Mouse (Mus musculus) B cell, adult 2 months (primary cell): Measurements from ENCODE around the gene Prpf19.

ENCODE experiments used
- DNase-seq, 2 experiments: peaks; one replicate each; pipeline ENCODE4 v3.0.0; 2022

The Prpf19 gene

DNA sequence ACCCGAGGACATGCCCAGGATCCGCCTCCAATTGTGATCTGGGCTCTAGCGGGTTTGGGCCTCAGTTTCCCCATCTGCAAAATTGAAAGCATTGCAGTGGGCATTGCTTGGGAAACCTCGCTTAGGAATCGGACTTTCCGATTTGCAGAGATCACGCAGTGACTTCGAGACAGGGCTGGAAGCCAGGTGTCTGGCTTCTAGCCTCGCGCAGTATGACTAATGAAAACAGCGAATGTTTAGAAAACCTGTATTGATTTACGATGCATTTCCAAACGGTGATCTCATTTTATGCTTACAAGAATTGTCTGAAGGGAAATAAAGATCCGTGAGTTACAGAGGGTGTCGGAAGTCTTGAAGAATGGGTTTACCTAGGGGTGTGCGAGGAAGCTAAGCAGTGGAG, 677 bp downstream of the Prpf19 start:
- DNase-seq: no peak

DNA sequence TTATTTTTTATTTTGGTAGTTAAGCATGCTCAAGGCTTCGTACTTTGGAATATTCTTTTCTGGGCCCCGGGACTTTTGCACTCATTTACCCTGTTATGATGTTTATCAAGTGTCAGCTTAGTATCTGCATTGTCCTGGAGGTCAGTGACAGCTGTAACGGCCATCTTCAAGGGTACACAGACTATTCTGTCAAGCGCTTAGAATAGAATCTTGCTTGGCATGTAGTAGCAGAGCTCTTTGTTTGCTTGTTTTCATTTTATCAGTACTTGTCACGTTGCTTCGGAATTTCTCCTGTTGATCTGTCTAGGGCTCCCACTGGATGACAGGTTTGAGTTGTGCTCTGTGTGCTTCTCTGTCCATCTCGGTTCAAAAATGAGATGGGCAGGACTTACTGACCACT, 1.8 kb downstream of the Prpf19 start:
- no peak for DNase-seq

DNA sequence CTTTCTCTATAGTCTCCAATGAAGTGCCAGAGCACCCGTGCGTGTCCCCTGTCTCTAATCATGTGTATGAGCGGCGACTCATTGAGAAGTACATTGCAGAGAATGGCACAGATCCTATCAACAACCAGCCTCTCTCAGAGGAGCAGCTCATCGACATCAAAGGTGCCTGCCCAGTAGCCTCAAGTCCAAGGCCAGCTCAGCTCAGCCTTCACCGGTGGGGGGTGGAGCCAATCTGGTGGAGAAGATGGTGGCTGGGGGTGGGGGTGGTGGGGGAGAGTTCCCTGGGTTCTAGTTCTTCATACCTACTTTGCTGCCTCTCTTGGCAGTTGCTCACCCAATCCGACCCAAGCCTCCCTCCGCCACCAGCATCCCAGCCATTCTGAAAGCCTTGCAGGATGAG, 2.5 kb downstream of the Prpf19 start:
- DNase-seq: no peak

DNA sequence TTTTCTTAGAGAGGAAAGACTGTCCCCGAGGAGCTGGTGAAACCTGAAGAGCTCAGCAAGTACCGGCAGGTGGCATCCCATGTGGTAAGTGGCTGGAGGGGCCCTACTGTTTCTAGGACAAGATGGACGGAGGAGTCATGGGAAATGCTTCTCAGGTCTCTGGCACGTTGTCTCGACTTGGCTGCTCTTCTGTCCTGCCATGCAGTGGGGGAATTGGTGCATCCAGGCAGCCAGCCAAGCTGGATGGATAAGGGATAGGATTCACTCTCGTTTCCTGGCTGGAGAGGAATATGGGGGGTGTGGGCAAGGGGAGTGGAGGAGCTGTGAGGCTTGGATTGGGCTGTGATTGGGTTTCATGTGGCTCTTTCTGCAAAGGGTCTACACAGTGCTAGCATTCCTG, 5.3 kb downstream of the Prpf19 start:
- DNase-seq: no peak

DNA sequence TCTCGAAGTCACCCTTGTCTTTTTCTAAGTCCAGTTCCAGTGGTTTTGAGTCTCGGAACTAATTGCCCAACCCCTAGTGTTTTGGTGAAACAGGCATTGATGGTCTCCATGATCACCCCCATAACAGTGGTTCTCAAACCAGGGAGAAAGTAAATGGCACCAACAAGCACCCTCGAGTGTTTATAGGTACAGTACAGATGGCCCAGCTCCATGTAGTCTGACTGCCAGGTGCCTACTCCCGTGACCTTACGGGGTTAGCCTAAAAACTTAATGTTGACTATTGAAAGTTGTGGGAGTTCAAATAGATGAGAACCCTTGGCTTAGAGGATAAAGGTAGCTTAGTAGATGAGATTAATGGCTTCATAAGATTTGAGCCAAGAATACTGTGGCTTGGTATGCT, 6.0 kb downstream of the Prpf19 start:
- no peak for DNase-seq

DNA sequence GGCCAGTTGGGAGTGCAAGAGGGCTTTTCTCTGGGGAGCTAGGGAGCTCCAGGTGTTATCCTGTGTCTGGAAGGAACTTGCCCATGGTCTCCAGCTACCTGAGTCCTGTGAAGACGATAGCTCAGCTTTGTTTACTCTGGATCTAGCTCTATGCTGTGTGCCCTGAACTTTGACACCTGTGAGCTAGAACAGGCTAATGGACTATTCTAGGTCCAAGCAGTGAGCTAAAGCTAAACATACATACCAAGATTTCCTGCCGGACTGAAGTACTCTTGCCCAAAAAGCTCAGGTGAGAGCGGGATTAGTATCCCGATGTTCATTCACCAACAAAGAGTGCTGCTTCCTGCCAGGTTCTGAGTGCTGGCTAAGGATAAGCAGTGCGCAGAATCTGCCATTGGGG, 9.5 kb downstream of the Prpf19 start:
- DNase-seq: no peak

DNA sequence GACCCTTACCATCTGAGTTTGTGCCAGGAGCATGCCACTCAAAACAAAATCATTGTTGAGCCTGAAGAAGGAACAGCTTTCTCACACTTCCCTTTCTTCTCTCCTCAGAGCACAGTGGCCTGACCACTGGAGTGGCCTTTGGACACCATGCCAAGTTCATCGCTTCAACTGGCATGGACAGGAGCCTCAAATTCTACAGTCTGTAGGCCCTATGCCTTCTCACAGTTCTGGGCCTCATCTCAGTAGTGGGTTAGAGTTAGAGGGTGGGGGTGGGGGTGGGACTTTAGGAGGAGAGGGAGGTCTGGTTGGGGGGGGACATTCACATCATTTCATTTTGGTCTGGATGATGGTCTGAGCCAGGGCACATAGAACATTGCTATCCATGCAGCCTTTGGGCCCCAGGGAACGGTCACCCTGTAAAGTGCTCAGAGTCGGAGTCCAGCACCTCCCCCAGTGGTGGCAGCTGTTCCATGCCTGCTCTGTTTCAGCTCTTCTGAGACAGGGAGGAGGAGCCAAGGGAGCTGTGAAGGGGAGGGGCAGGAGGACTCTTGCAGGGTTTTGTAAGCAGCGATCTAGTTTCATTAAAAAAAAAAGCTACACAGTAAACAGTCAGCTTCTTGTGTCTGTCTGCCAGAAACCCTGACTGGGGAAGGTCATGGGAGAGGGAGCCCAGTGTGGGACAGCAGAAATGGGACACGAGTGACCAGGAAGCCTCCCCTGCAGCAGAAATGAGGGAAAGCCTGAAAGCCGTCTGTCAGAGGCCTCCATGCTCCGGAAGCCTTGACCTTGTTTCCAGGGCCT, 10.1 kb downstream of the Prpf19 start:
- no peak for DNase-seq

DNA sequence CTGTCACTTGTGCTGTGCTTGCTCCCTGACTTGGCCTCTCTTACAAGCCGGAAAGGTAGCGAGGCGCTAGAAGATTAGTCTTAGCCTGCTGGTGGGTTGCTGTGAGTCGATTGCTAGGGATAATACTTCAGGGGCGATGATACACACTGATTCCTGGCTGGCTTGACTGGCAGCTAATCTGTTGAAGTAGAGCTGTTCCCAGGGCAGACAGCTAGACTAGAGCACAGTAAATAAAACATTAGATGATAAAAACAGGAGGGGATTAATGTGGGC, 10.6 kb downstream of the Prpf19 start:
- no peak for DNase-seq

DNA sequence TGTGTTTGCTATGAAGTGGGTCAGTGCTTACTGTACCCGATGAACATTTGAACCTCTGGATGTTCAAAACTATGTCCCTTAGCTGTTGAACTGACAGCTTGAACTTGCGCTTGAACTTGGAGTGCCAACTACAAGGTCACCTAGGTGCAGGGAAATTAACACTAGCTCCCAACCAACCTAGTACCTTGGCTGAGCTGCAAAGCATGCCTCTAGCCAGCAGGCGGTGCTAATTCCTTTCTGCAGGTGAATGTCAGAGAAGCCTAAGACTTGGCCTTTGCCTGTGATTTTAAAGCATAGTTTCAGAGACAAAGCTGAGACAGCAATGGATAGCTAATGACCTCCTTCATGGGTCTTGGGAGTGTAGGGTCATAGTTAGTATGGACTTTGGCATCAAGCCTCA, 12.9 kb downstream of the Prpf19 start:
- peak; percentile 67 for DNase-seq

DNA sequence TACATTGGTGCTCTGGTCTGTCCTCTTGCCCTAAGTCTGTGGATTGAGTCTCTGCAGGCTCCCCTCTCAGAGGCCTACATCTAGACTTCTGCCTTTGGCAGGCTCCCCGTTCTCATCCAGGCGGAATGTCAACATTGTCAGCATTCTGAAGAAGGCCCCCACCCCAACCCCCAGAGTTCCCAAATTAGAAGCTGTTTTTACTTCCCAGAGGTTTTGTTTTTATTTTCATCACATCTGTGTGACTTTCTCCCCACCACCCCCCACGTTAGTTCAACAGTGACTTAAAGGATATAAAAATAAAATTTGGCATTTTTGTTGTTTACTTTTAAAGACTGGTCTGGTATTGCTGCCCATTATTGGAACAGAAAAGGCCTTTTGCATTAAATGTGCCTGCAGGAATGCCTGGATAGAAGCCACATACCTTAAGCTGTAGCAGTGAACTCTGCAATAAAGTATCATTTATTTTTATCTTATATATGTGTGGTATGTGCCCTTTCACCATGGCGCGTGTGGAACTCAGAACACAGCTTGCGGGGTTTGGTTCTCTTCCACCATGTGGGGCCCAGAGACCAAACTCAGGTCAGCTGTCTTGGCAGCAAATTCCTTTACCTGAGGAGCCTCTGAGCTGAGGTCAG, 14.2 kb downstream of the Prpf19 start:
- DNase-seq: no peak

DNA sequence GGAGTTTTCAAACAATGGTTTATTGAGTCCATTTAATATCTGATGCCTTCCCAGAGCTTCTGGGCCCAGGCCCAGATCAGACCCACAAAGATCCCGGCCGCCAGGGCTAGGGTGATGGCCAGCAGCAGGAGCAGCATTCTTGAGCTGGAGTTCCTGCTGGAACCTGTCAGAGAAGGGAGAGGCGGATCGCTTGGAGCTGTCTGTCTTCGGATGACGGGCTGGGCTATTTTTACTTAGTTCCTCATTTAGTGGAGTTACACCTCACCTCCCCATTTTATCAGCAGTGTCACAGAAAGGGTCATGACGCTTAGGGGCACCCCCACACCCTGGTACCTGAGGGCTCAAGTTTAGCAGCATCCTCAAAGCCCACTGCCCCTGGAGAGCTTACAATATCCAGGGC, 19.3 kb downstream of the Prpf19 start:
- DNase-seq: peak; percentile 52 to 63

DNA sequence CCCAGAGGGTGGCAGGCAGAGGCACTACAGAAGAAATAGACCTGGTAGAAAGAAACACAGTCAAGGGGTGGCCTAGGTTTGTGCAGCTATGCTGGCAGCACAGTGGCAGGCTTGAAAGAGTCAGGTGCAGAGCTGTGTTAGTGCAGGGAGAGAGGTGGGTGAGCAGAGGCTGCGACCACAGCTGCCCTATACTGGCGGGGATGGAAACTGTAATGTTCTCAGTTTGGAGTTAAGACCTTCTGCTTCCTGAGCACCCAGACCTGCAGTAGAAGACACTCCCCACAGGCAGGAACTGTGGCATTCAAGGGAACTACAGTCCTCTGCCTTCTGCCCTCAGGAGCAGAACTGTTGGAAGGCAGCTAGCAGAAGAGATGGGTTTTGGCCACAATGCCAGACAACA, 19.8 kb downstream of the Prpf19 start:
- DNase-seq: no peak

DNA sequence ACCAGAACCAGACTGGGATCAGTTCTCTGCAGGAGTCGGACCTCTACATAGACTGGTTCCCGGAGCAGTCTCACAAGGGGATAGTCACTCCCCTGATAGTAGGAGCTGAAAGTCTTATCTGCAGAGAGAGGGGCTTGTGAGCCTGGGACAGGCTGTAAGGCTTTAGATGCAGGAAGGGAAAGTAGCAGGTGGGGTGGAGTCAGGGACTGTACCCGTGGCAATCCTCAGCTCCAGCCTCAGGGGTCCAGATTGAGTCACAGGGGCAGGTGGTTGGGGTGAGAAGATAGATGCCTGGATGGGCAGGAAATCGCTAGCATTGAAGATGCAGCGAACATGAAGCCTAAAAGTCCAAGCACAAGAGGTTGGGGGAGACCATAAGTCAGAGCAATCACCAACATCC, 21.5 kb downstream of the Prpf19 start:
- DNase-seq: no peak

DNA sequence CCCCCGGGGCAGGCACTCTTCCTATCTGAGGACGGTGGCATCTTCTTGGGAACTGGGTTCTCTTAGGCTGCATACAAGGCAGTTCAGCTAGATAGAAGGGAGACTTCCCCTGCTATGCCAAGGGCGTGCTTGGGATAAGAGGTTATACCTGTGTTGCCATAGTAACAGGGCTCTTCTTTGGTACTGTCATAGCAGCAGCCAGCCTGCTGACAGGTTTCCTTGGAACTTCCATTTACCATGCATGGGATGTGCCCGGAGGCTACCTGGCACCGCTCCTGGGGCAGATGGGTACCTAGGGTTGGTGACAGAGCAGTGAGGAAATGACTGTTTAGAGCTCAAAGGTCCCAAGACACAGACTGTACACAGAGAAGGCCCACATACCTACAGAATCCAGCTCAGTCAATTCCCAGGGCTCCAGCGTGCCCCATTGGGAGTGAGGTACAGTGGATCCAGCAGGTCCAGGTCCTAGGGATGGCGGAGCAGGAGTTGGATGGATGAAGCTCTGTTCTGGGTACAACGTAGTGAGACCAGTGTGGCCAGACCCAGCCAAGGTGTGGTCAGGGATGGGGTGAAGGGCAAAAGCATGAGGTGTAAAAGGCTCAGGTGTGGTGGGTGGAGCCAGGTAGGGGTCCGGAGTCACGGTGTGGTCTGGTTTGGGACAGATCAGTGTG, 23.4 kb downstream of the Prpf19 start:
- DNase-seq: no peak

DNA sequence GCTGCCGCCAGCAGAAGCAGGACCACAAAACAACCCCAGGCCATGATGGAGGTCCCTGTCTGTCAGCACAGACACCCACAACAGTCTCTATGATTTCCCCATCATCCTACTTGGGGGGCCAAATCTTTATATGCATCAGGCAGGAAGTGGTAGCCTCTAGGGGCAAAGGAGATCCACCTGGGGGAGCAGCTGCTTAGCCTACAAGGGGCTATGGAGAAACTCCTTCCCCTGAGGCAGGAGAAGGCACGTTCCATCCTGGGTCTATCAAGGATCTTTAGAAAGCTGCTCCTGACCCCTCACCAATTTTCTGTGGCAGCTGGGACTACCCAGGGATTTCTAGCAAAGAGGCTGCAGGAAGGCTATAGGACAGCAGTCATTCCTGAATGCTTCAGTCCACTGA, 25.5 kb downstream of the Prpf19 start, which contains the start of gene Zp1:
Gene Zp1 (minus strand): TSS at position 101 of the 400 bp plus-strand sequence.
- DNase-seq: no peak

DNA sequence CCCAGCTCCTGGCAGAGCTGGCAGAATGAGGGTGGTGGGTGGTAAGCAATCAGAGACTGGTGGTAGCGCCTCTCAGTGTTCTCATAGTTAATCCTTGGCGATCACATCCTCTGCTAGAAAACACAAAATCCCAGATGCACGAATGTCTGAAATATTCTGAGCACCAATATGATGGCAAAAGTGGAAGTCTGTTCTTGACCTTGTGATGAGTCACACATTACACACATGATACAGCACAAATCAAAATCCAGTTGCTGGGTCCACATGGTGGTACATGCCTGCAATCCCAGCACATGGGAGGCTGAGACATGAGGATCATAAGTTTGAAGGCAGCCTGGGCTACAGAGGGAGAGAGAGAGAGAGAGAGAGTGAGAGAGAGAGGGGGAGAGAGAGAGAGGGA, 26.0 kb downstream of the Prpf19 start:
- DNase-seq: no peak

DNA sequence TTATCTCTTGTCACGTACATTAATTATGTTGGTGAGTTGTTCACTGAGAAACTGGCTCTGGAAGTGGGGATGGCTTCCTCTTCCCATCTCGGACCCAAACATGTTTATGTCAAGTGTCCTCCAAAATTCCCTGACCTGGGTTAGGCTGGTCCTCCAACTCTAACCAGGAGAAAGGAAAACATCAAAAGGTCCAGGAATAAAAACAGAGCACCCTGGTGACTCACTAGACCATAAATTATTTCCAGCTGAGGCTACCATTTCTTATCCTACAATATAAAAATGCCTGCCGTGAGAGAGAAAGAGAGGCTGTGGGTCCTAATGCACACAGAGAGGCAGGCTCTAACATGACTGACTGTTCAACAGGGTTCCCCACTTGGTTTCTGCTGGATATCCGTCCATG, 29.2 kb downstream of the Prpf19 start:
- no peak for DNase-seq

DNA sequence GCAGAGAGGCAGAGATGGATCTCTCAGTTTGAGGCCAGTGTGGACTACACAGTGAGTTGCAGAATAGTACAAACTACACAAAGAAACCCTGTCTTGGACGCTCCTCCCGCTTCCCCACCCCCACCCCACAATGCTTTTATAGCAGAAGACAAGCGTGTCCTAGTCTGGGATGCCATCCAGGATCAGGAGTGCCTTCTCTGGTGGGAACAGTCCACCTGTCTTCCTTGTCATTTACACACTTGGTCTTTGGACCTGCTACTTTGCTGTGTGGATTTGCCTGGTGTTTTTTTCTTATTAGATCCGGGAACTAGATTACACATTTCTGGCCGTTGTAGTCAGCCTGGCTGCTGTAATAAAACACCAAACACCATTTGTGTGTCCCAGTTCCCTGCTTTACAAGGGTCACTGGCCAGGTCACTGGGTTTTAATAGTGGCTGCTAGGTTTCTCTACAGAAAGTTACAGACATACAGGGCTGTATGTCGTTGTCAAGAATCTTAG, 31.1 kb downstream of the Prpf19 start:
- DNase-seq: no peak

DNA sequence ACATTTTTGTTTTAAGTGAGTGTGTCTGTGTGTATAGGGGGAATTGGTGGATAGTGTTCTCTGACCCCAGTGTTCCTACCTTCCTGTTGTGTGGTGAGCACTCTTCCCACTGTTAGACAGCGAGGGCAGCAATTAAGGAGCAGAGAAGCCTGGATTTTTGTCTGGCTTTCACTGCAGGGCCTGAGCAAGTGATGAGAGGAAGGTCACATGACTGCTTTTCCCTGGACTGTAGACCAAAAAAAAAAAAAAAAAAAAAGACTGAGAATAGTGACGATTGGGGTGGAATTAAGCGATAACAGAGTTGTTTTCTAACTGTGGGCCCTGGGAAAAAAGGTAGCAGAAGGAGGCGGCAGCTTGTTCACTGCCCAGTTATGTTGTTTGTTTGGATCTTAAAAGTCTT, 31.6 kb downstream of the Prpf19 start:
- no peak for DNase-seq

DNA sequence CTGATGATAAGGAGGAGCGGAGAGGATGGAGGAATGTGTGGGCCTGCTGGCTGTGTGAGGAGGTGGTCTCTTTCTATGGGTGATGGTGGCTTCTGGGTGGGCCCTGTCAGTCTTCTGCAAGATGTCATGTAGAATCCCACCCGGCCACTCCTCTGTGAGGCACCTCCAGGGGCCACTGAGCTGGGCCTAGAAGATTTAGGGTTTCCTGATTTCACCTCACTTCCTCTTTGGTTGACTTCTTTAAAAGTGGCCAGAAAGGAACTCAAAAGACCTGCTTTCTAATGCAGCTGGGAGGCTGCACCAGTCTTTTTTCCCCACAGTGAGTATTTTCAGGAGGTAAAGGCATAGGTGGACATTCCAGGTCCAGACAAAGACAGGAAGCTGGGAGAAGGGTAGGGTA, 35.6 kb downstream of the Prpf19 start:
- DNase-seq: no peak

DNA sequence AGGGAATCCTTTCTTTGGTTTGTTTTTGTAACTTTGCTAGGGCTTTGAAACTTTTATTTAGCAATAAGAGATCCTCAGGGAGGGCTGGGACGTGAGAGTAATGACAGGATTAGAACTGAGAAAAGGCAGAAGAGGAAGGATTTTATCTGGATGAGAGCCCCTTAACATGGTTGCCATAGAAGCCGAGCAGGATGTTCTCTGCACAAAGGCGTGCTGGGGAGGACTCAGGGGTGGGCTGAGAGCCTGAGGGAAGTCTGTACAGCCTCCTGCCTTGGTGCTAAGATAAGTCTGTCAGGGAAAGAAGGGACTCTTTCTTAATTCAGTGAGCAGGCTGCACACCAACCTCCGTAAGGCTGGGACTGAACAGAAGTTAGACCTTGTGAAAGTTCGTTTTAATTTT, 40.0 kb downstream of the Prpf19 start:
- no peak for DNase-seq

DNA sequence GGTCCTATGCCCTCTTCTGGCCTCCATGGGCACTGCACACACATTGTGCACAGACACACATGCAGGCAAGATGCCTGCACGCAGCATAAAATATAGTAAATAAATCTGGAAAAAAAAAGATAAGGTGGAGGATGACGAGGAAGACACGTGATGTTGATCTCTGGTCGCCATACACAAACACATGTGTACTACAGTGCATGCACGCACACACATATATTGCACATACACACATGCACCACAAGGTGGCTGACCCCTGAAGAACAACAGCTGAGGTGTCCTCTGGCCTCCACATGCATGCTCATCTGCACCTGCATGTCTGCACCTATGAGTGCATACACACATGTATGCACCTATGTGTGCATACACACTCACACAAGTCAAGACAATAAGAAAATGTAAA, 41.0 kb downstream of the Prpf19 start:
- no peak for DNase-seq

DNA sequence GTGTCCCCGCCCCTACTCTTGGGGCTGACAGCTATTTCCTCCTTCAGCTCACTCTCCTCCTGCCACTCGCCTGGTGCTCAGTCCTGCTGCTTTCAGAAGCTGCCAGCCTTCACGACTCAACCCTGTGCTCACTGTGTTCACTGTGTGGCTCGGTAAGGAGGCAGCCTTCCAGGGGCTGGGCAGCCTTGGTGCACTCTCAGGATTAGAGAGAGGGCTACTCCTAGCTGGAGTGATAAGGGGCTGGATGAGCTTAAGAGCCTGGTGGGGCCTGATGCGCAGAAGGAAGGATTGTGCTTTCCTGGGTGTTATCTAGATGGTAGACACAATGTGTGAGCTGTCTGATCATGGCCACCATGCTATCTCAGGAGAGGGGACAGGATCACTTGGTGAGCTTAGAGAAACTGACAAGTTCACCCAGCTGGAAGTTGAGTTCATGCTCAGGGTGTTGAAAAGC, 42.1 kb downstream of the Prpf19 start, which contains the start of gene Ptgdr2:
Gene Ptgdr2 (plus strand): TSS at position 51 of the 454 bp plus-strand sequence.
- no peak for DNase-seq

DNA sequence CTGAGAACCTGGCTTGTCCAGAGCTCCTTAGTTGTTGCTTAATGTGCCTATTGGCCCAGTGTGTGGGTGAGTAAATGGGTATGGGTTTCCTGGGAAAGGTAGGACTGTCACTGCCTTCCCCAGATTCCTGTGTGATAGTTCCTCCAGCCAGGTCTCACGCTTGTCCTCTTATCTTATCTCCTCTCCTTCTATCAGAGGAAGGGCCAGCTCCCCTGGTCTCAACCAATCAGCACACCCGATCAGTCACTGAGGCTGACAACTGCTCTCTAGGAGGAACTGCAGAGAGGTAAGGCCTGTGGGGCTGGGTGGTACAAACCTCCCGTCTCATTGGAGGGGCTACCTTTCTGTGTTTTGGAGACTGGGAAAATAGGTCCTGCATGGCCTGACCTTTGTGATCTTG, 43.7 kb downstream of the Prpf19 start:
- DNase-seq: no peak
